ENCODE assay signal across 11 mouse cellular contexts in genomic region chr11:108221124-108221835, GRCm38 (mm10).
DNase-seq lines count a peak whose midpoint lies in the region; ATAC-seq and TF ChIP-seq lines count a peak whose summit lies in the region.
"Had no signal": no experiment of that assay in that cellular context is flagged by ENCODE, and none has a peak within 500 bp of the region (broad histone marks: within the 10 kb centered on the region; RNA-seq: fewer than 3 reads in every experiment).

No protein-coding gene starts in this region.

- peak; percentile 57 for ATAC-seq in forebrain, embryonic 13.5 days
- no peak for ATAC-seq in forebrain, embryonic 11.5 days (replicated peaks; ENCODE audit: low FRiP score)
- ATAC-seq in neural tube, embryonic 15.5 days (ENCODE audit: low FRiP score): peak; percentile 33
- peak; percentile 47; the same call in 1 of the 2 replicates for ATAC-seq in stomach, postnatal 0 days (ENCODE audit: low FRiP score, low TSS enrichment)
- ATAC-seq: activated CD4-positive, CD25-positive, alpha-beta regulatory T cell, adult 4 months had no signal

- peak overlapping the region; percentile 74 for H3K27ac ChIP-seq in forebrain, embryonic 13.5 days
- H3K27ac ChIP-seq in forebrain, embryonic 11.5 days (ENCODE audit: low read depth, low read length): no peak overlapping the region
- peak overlapping the region; percentile 47; the same call in 1 of the 2 replicates for H3K27ac ChIP-seq in neural tube, embryonic 15.5 days (replicated peaks)
- H3K27ac ChIP-seq in stomach, postnatal 0 days (replicated peaks): no peak overlapping the region; the same call in 1 of the 2 replicates

- 71% methylated on average over 13 of the region's 13 CpGs for WGBS in forebrain, embryonic 13.5 days
- 90% methylated on average over 13 of the region's 13 CpGs for WGBS in forebrain, embryonic 11.5 days
- 67% methylated on average over 13 of the region's 13 CpGs for WGBS in neural tube, embryonic 15.5 days
- WGBS in stomach, postnatal 0 days: 46% methylated on average over 13 of the region's 13 CpGs

- no peaks in the 10 kb centered on the region for H3K27me3 ChIP-seq in forebrain, embryonic 13.5 days
- no peaks in the 10 kb centered on the region for H3K27me3 ChIP-seq in forebrain, embryonic 11.5 days (ENCODE audit: control insufficient read depth, insufficient read depth, low read length)
- H3K27me3 ChIP-seq in neural tube, embryonic 15.5 days (replicated peaks): no peaks in the 10 kb centered on the region
- H3K27me3 ChIP-seq in stomach, postnatal 0 days (ENCODE audit: control insufficient read depth, insufficient read depth, low read length): no peaks in the 10 kb centered on the region

- no peak for TF ChIP-seq EP300 in stomach, postnatal 0 days (optimal IDR thresholded peaks at IDR 0.05)

- no peak overlapping the region for H3K4me3 ChIP-seq in forebrain, embryonic 13.5 days
- H3K4me3 ChIP-seq in forebrain, embryonic 11.5 days (ENCODE audit: low read depth, low read length): no peak overlapping the region
- no peak overlapping the region for H3K4me3 ChIP-seq in neural tube, embryonic 15.5 days (replicated peaks)
- H3K4me3 ChIP-seq in stomach, postnatal 0 days (ENCODE audit: low read depth, low read length): no peak overlapping the region

- no peaks in the 10 kb centered on the region for H3K9me3 ChIP-seq in forebrain, embryonic 13.5 days (replicated peaks)
- no peaks in the 10 kb centered on the region for H3K9me3 ChIP-seq in forebrain, embryonic 11.5 days (ENCODE audit: control insufficient read depth, low read length)
- H3K9me3 ChIP-seq in neural tube, embryonic 15.5 days (replicated peaks): no peaks in the 10 kb centered on the region
- no peaks in the 10 kb centered on the region for H3K9me3 ChIP-seq in stomach, postnatal 0 days (ENCODE audit: control insufficient read depth, low read length)

- TF ChIP-seq CTCF in stomach, postnatal 0 days (IDR thresholded peaks at IDR 0.05; ENCODE audit: low read depth): no peak

- no peak for DNase-seq in forebrain, embryonic 11.5 days (ENCODE audit: low spot score)
- DNase-seq in neural tube, embryonic 10.5 days (ENCODE audit: extremely low spot score, low spot score): no peak
- DNase-seq in left cerebral cortex, adult 18-20 months (ENCODE audit: low spot score in 2 of 2): peak; percentile 61 to 79
- no peak for DNase-seq in stomach, postnatal 0 days (ENCODE audit: low spot score)
- DNase-seq in gastrocnemius, adult 18-20 months (ENCODE audit: low spot score): no peak
- DNase-seq in cerebellum, postnatal 36 days: no peak
- DNase-seq: embryo, embryonic 11 days had no signal

- H3K9ac ChIP-seq in forebrain, embryonic 13.5 days: no peak overlapping the region
- H3K9ac ChIP-seq in forebrain, embryonic 11.5 days (ENCODE audit: low read length): no peak overlapping the region
- H3K9ac ChIP-seq in neural tube, embryonic 15.5 days (replicated peaks): no peak overlapping the region
- no peak overlapping the region for H3K9ac ChIP-seq in stomach, postnatal 0 days (ENCODE audit: low read length)

- no peak overlapping the region for H3K4me2 ChIP-seq in forebrain, embryonic 13.5 days
- no peak overlapping the region for H3K4me2 ChIP-seq in forebrain, embryonic 11.5 days (ENCODE audit: low read depth, low read length, severe bottlenecking)
- H3K4me2 ChIP-seq in neural tube, embryonic 15.5 days: no peak overlapping the region
- H3K4me2 ChIP-seq in stomach, postnatal 0 days (replicated peaks; ENCODE audit: low read depth): no peak overlapping the region
- H3K4me2 ChIP-seq: heart, embryonic 11.5 days had no signal

- H3K36me3 ChIP-seq in forebrain, embryonic 13.5 days (ENCODE audit: poor library complexity, severe bottlenecking): no peaks in the 10 kb centered on the region
- no peaks in the 10 kb centered on the region for H3K36me3 ChIP-seq in forebrain, embryonic 11.5 days (ENCODE audit: control insufficient read depth, insufficient read depth, low read length)
- no peaks in the 10 kb centered on the region for H3K36me3 ChIP-seq in neural tube, embryonic 15.5 days
- H3K36me3 ChIP-seq in stomach, postnatal 0 days (ENCODE audit: control insufficient read depth, insufficient read depth, low read length): no peaks in the 10 kb centered on the region

- peaks cover 55% of the 10 kb centered on the region for H3K4me1 ChIP-seq in forebrain, embryonic 13.5 days
- H3K4me1 ChIP-seq in forebrain, embryonic 11.5 days (replicated peaks; ENCODE audit: control insufficient read depth, insufficient read depth, low read length): no peaks in the 10 kb centered on the region
- peaks cover 47% of the 10 kb centered on the region for H3K4me1 ChIP-seq in neural tube, embryonic 15.5 days
- H3K4me1 ChIP-seq in stomach, postnatal 0 days (replicated peaks; ENCODE audit: control insufficient read depth, insufficient read depth): no peaks in the 10 kb centered on the region

Comparison
In these comparisons a context has a peak if more than half of its experiments do, and no peak if none do; other contexts are left out.
1. H3K27ac ChIP-seq: peak in forebrain, embryonic 13.5 days (single experiment) and neural tube, embryonic 15.5 days (single experiment); none in forebrain, embryonic 11.5 days (single experiment) and stomach, postnatal 0 days (single experiment).
2. DNase-seq: peak in left cerebral cortex, adult 18-20 months (2 of 2); none in forebrain, embryonic 11.5 days (single experiment), neural tube, embryonic 10.5 days (single experiment), stomach, postnatal 0 days (single experiment), gastrocnemius, adult 18-20 months (single experiment) and cerebellum, postnatal 36 days (0 of 2).